Mouse (Mus musculus): ENCODE measurements at regions not wholly inside any gene's neighbourhood (a gene's known extent, or its start where the extent isn't known, plus 50 kb on each side); places are given as distances from the start of the nearest gene placed in this dataset.
A peak's percentile ranks its signal among the peaks of the same experiment; 100 is the strongest.

- no peak for ATAC-seq (replicated peaks; ENCODE audit: insufficient number of reproducible peaks, low FRiP score, low TSS enrichment, poor library complexity, severe bottlenecking)
Measured at GRCm38 (mm10) chr10:56739621-56740020, 362.5 kb downstream of the Gja1 start.

- no peak for ATAC-seq (replicated peaks; ENCODE audit: insufficient number of reproducible peaks, low FRiP score, low TSS enrichment, poor library complexity, severe bottlenecking)
Measured at GRCm38 (mm10) chr10:56752134-56752533, 375.0 kb downstream of the Gja1 start.

- ATAC-seq (replicated peaks; ENCODE audit: insufficient number of reproducible peaks, low FRiP score, low TSS enrichment, poor library complexity, severe bottlenecking): no peak
Measured at GRCm38 (mm10) chr10:56753576-56753975, 376.4 kb downstream of the Gja1 start.

GRCm38 (mm10) chr10:56754546-56755175, 377.5 kb downstream of the Gja1 start:
- no peak for ATAC-seq (replicated peaks; ENCODE audit: insufficient number of reproducible peaks, low FRiP score, low TSS enrichment, poor library complexity, severe bottlenecking)

GRCm38 (mm10) chr10:56770629-56771028, 393.5 kb downstream of the Gja1 start:
- no peak for ATAC-seq (replicated peaks; ENCODE audit: insufficient number of reproducible peaks, low FRiP score, low TSS enrichment, poor library complexity, severe bottlenecking)

- ATAC-seq (replicated peaks; ENCODE audit: insufficient number of reproducible peaks, low FRiP score, low TSS enrichment, poor library complexity, severe bottlenecking): no peak
Measured at GRCm38 (mm10) chr10:56782265-56782664, 405.1 kb downstream of the Gja1 start.

- ATAC-seq (replicated peaks; ENCODE audit: insufficient number of reproducible peaks, low FRiP score, low TSS enrichment, poor library complexity, severe bottlenecking): no peak
Measured at GRCm38 (mm10) chr10:56783941-56784340, 406.8 kb downstream of the Gja1 start.

GRCm38 (mm10) chr10:56788081-56788480, 411.0 kb downstream of the Gja1 start:
- no peak for ATAC-seq (replicated peaks; ENCODE audit: insufficient number of reproducible peaks, low FRiP score, low TSS enrichment, poor library complexity, severe bottlenecking)

GRCm38 (mm10) chr10:56793074-56793473, 415.9 kb downstream of the Gja1 start:
- peak; percentile 86 for ATAC-seq (replicated peaks; ENCODE audit: insufficient number of reproducible peaks, low FRiP score, low TSS enrichment, poor library complexity, severe bottlenecking)

- 0 out of 2 replicates have a peak, but pooled peaks have one; percentile 45 for ATAC-seq (replicated peaks; ENCODE audit: insufficient number of reproducible peaks, low FRiP score, low TSS enrichment, poor library complexity, severe bottlenecking)
Measured at GRCm38 (mm10) chr10:56795396-56795795, 418.3 kb downstream of the Gja1 start.

GRCm38 (mm10) chr10:56799307-56799706, 422.2 kb downstream of the Gja1 start:
- no peak for ATAC-seq (replicated peaks; ENCODE audit: insufficient number of reproducible peaks, low FRiP score, low TSS enrichment, poor library complexity, severe bottlenecking)

GRCm38 (mm10) chr10:56799745-56800144, 422.6 kb downstream of the Gja1 start:
- no peak for ATAC-seq (replicated peaks; ENCODE audit: insufficient number of reproducible peaks, low FRiP score, low TSS enrichment, poor library complexity, severe bottlenecking)

GRCm38 (mm10) chr10:56809006-56809405, 431.9 kb downstream of the Gja1 start:
- no peak for ATAC-seq (replicated peaks; ENCODE audit: insufficient number of reproducible peaks, low FRiP score, low TSS enrichment, poor library complexity, severe bottlenecking)

- ATAC-seq (replicated peaks; ENCODE audit: insufficient number of reproducible peaks, low FRiP score, low TSS enrichment, poor library complexity, severe bottlenecking): no peak
Measured at GRCm38 (mm10) chr10:56822158-56822557, 445.0 kb downstream of the Gja1 start.

GRCm38 (mm10) chr10:56831331-56831730, 454.2 kb downstream of the Gja1 start:
- no peak for ATAC-seq (replicated peaks; ENCODE audit: insufficient number of reproducible peaks, low FRiP score, low TSS enrichment, poor library complexity, severe bottlenecking)

GRCm38 (mm10) chr10:56831966-56832365, 454.8 kb downstream of the Gja1 start:
- ATAC-seq (replicated peaks; ENCODE audit: insufficient number of reproducible peaks, low FRiP score, low TSS enrichment, poor library complexity, severe bottlenecking): no peak

GRCm38 (mm10) chr10:56836130-56836529, 459.0 kb downstream of the Gja1 start:
- no peak for ATAC-seq (replicated peaks; ENCODE audit: insufficient number of reproducible peaks, low FRiP score, low TSS enrichment, poor library complexity, severe bottlenecking)

- ATAC-seq (replicated peaks; ENCODE audit: insufficient number of reproducible peaks, low FRiP score, low TSS enrichment, poor library complexity, severe bottlenecking): no peak
Measured at GRCm38 (mm10) chr10:56839006-56839495, 461.9 kb downstream of the Gja1 start.

GRCm38 (mm10) chr10:56839545-56839944, 462.4 kb downstream of the Gja1 start:
- no peak for ATAC-seq (replicated peaks; ENCODE audit: insufficient number of reproducible peaks, low FRiP score, low TSS enrichment, poor library complexity, severe bottlenecking)

- no peak for ATAC-seq (replicated peaks; ENCODE audit: insufficient number of reproducible peaks, low FRiP score, low TSS enrichment, poor library complexity, severe bottlenecking)
Measured at GRCm38 (mm10) chr10:56840732-56841131, 463.6 kb downstream of the Gja1 start.

GRCm38 (mm10) chr10:56841486-56841885, 464.4 kb downstream of the Gja1 start:
- no peak for ATAC-seq (replicated peaks; ENCODE audit: insufficient number of reproducible peaks, low FRiP score, low TSS enrichment, poor library complexity, severe bottlenecking)
